Mouse (Mus musculus) stomach, embryonic 16.5 days (tissue): Measurements from ENCODE around the gene Rhoj. TPM values are rescaled to one million over a fixed set of nuclear protein-coding genes. Genes with fewer than 3 reads are reported as not detected.
A peak's percentile ranks its signal among the peaks of the same experiment; 100 is the strongest.

Experiments
- ATAC-seq: fragments of 200-750 bp; cut with Nextera tagmentation; 2 replicates; pipeline ENCODE4 v1.8.0; 2017; ENCODE audit warnings: moderate number of reproducible peaks, moderate TSS enrichment; ENCODE audit not compliant: insufficient read depth, low FRiP score
- H3K27ac ChIP-seq: fragments of 300-500 bp; sonication (generic); 2 replicates; pipeline ENCODE4 v1.5.1; 2014; ENCODE audit warnings: low read length
- H3K27me3 ChIP-seq: fragments of 300-500 bp; sonication (generic); 2 replicates; pipeline ENCODE4 v1.6.1; 2014; ENCODE audit warnings: low read length, control low read depth, mixed read lengths; ENCODE audit not compliant: control insufficient read depth, insufficient read depth
- H3K36me3 ChIP-seq: fragments of 300-500 bp; sonication (generic); 2 replicates; pipeline ENCODE4 v1.6.1; 2014; ENCODE audit warnings: low read length; ENCODE audit not compliant: control insufficient read depth, insufficient read depth
- H3K4me1 ChIP-seq: fragments of 300-500 bp; sonication (generic); 2 replicates; pipeline ENCODE4 v1.6.1; 2014; ENCODE audit warnings: low read length, control low read depth, mixed read lengths; ENCODE audit not compliant: control insufficient read depth, insufficient read depth
- H3K4me2 ChIP-seq: fragments of 300-500 bp; sonication (generic); 2 replicates; pipeline ENCODE4 v1.6.1; 2014; ENCODE audit warnings: low read depth, low read length, mixed read lengths
- H3K4me3 ChIP-seq: fragments of 300-500 bp; sonication (generic); replicated peaks from 2 replicates; pipeline ENCODE4 v1.5.1; 2014; ENCODE audit warnings: mild to moderate bottlenecking, low read length
- H3K9ac ChIP-seq: fragments of 300-500 bp; sonication (generic); 2 replicates; pipeline ENCODE4 v1.6.1; 2014; ENCODE audit warnings: low read length
- H3K9me3 ChIP-seq: fragments of 300-500 bp; sonication (generic); replicated peaks from 2 replicates; pipeline ENCODE4 v1.6.1; 2016; ENCODE audit warnings: low read length, control low read depth; ENCODE audit not compliant: control insufficient read depth
- WGBS: fragments of 180-500 bp; shearing (Covaris S2); extraction: QIAGEN DNeasy Blood & Tissue Kit; methylation state at CpG from one replicate; pipeline ENCODE4 v1.1.7; 2014; 5-methylcytosine and 5-hydroxymethylcytosine counted together
- polyA plus RNA-seq: library from polyadenylated mRNA; unstranded; fragments of >200 nt; fragmentation: Nextera tagmentation; extraction: Ambion mirVana; gene quantifications from 2 replicates; pipeline ENCODE4 v1.2.1, GENCODE M21; 2015

Gene Rhoj
- polyA plus RNA-seq, 1 experiment from 2014 or later: 72.7 TPM

DNA sequence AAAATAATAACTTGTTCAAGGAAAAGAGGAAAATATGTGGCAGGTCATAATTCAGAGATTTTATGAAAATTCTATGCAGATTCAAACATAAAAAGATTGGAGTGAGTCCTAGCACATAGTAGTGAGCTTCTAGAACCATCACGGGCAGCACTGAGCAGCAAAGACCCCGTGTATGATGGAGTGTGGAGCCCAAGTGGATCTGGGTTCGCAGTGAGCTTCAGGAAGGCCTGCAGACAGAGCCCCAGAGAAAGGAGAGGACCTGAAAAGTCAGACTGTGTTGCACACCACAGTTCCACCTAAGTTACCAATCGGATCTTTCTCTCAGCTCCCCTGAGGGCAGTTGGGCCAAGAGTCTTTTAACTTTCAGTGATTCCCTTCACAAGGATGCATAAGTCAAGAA lies 49.7 kb downstream of the Rhoj start:
- no peak overlapping the region for H3K27ac ChIP-seq
- no peaks in the 10 kb centered on the region for H3K9me3 ChIP-seq
- H3K4me2 ChIP-seq: no peak overlapping the region
- H3K9ac ChIP-seq: no peak overlapping the region
- no peaks in the 10 kb centered on the region for H3K36me3 ChIP-seq
- 93% methylated on average over 4 of the region's 4 CpGs for WGBS
- no peaks in the 10 kb centered on the region for H3K27me3 ChIP-seq
- ATAC-seq: no peak
- no peak overlapping the region for H3K4me3 ChIP-seq
- peaks cover 16% of the 10 kb centered on the region for H3K4me1 ChIP-seq

DNA sequence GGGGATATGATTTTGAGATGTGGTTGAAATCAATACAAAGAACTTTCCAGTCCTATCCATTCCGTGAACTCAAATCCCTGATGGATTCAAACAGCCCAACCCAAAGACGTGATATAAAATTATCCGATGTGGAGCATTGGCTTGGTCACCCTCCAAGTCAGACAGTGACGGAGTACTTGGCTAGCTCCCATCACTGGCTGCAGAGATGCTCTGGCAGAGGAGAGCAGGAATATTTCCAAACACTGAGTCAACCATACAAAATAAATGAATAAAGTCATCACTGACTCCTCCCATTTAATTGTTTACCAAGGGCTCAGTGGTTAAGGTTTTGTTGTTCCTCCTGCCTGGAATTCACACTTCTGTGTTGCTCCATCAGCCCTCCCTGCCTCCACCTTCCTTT lies 50.6 kb downstream of the Rhoj start:
- peak; percentile 64; the same call in 1 of the 2 replicates for ATAC-seq
- no peaks in the 10 kb centered on the region for H3K9me3 ChIP-seq
- no peak overlapping the region for H3K27ac ChIP-seq
- no peak overlapping the region for H3K9ac ChIP-seq
- 47% methylated on average over 4 of the region's 4 CpGs for WGBS
- no peaks in the 10 kb centered on the region for H3K27me3 ChIP-seq
- H3K36me3 ChIP-seq: no peaks in the 10 kb centered on the region
- H3K4me3 ChIP-seq: no peak overlapping the region
- no peak overlapping the region for H3K4me2 ChIP-seq
- H3K4me1 ChIP-seq: peaks cover 8% of the 10 kb centered on the region

DNA sequence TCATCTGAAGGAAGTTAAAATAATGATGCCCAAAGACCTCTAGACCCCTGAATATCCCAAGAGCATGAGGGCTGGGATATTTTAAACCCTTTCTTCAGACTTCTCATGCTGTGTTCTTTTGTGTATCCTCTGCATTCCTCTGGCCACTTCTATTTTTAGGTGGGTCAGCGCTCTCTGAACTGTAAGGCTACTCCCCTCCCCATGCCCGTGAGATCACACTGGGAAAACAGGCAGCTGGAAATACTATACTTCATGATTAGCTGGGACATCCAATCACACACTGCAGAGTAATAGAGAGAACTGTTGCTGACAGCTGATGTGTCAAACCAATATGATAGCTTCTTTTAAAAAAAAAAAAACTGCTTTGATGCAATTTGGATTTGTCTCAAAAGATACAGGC lies 51.4 kb downstream of the Rhoj start:
- WGBS: 52% methylated on average over 2 of the region's 2 CpGs
- Histone ChIP-seq H3K9me3 (no peaks in the 10 kb centered on the region), H3K9ac (no peak overlapping the region), H3K4me2 (no peak overlapping the region), H3K4me3 (no peak overlapping the region), H3K27me3 (no peaks in the 10 kb centered on the region), H3K27ac (no peak overlapping the region), H3K4me1 (peaks cover 8% of the 10 kb centered on the region), H3K36me3 (no peaks in the 10 kb centered on the region)
- no peak for ATAC-seq

DNA sequence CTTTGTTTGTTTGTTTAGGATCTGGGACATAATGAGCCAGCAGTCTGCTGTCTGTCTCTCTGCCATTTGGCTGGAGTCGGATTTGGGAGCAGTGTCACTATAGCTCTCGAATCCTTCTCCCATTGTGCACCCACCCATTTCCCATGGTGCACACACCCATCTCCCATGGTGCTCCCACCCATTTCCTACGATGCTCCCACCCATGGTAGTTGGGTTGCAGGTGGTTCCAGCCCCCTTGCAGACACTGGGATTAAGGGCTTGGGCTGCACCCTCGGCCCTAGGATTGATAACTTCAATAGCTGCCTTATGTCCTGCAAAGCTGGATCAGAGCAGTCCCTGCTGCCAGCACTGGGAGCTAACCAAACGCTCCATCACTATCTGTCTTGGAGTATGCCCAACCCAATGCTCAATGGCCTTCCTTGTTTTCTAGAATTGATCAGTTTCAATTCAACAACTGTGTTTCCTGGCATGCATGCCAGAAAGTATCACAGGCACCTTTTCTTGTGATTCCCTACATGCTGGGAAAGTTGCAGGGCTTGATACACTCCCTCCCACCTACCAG lies 51.9 kb downstream of the Rhoj start:
- peaks cover 8% of the 10 kb centered on the region for H3K4me1 ChIP-seq
- no peak overlapping the region for H3K27ac ChIP-seq
- H3K27me3 ChIP-seq: no peaks in the 10 kb centered on the region
- H3K4me2 ChIP-seq: no peak overlapping the region
- no peak overlapping the region for H3K4me3 ChIP-seq
- 58% methylated on average over 5 of the region's 5 CpGs for WGBS
- H3K9ac ChIP-seq: no peak overlapping the region
- no peaks in the 10 kb centered on the region for H3K9me3 ChIP-seq
- H3K36me3 ChIP-seq: no peaks in the 10 kb centered on the region
- no peak for ATAC-seq

DNA sequence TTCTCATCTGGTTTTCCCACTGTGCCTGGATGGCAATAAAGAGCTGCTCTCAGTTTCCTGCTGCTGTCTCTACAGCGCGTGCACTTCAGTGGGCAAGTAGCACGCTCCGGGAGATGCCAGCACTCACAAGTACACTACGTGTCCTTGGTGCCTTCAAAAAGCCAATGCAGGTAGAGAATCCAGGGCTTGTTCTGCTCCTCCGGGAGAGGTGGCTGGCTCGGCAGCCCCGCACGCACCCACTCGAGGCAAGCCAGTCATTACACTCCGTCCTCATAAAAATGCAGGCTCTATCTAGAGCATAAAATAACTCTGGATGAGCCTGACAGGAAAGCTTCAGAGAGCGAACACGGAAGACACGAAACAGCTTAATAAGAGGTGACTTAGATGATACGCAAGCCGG lies 54.3 kb downstream of the Rhoj start:
- Histone ChIP-seq H3K4me3 (no peak overlapping the region), H3K9me3 (no peaks in the 10 kb centered on the region), H3K36me3 (no peaks in the 10 kb centered on the region), H3K27me3 (no peaks in the 10 kb centered on the region), H3K9ac (no peak overlapping the region), H3K4me1 (peaks cover 8% of the 10 kb centered on the region), H3K4me2 (no peak overlapping the region), H3K27ac (no peak overlapping the region)
- no peak for ATAC-seq
- 92% methylated on average over 16 of the region's 16 CpGs for WGBS

DNA sequence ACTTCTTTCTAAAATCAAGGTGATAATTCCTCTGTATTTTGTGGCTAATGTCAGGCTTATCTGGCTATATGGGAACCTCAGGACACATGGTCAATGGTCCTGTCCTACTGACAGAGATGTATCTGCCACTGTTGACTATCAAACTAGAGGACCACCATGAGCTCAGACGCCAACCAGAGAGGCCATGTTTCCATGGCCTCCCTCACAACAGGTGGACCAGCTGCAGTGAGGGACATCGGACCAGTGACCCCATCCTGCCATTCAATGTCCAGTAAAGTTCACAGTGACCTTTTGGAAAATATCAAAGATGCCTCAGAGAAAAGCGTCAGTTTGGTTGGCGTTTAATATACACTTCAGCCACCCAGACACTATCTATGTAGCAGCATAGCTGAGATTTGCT lies 56.3 kb downstream of the Rhoj start:
- H3K9ac ChIP-seq: no peak overlapping the region
- no peak for ATAC-seq
- H3K27me3 ChIP-seq: no peaks in the 10 kb centered on the region
- H3K4me2 ChIP-seq: no peak overlapping the region
- no peaks in the 10 kb centered on the region for H3K9me3 ChIP-seq
- peaks cover 9% of the 10 kb centered on the region for H3K4me1 ChIP-seq
- H3K4me3 ChIP-seq: no peak overlapping the region
- no peak overlapping the region for H3K27ac ChIP-seq
- WGBS: 92% methylated on average over 4 of the region's 4 CpGs
- H3K36me3 ChIP-seq: no peaks in the 10 kb centered on the region

DNA sequence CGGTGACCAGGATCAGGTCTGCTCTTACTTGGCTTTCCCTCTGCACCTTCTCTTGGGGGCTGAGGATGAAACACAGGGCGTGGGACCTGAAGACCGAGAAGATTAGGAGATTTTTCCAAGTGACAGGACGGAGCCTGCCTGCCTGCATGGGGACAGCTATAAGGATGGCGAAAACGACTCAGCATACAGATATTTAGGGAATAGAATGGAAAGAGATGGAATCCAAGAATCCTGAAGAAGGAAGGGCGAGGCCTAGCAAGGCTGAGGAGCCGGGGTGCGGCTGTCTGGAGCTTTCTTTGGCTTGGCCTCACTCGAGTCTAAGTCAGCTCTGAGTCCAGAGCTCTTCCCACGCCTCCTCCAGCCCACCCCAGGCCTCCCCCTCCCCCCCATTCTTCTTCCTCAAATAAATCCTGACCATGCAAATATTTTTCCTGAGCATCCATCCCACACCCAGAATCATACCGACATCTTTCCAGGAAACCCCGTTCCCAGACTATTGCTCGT lies 57.6 kb downstream of the Rhoj start:
- Histone ChIP-seq H3K9ac (no peak overlapping the region), H3K27ac (no peak overlapping the region), H3K9me3 (no peaks in the 10 kb centered on the region), H3K4me3 (no peak overlapping the region), H3K27me3 (no peaks in the 10 kb centered on the region), H3K4me1 (peaks cover 3% of the 10 kb centered on the region; the same call in 1 of the 2 replicates), H3K36me3 (no peaks in the 10 kb centered on the region), H3K4me2 (no peak overlapping the region)
- WGBS: 77% methylated on average over 14 of the region's 14 CpGs
- ATAC-seq: no peak

DNA sequence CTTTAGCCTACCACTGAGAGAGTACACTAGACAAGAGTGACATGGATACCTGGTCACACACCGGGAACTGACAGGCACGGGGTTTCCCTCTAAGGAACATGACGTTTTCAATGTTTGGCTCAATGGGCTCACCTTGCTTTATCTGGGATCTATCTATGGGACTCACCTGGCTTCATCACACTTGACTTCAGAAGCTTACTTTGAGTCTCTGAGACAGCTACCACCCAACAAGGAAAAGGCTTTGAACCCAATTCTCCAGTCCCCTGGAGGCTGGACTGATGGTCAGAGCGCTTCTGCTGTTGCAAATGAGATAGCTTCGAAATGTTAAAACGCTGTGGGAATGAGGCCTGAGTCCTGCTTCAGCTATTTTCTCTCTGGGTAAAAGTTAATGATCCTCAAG lies 59.2 kb downstream of the Rhoj start:
- Histone ChIP-seq H3K9me3 (no peaks in the 10 kb centered on the region), H3K4me1 (0 out of 2 replicates have a peak, but pooled peaks cover 3% of the 10 kb centered on the region), H3K36me3 (no peaks in the 10 kb centered on the region), H3K4me3 (no peak overlapping the region), H3K27ac (no peak overlapping the region), H3K4me2 (no peak overlapping the region), H3K27me3 (no peaks in the 10 kb centered on the region), H3K9ac (no peak overlapping the region)
- ATAC-seq: no peak
- 93% methylated on average over 6 of the region's 6 CpGs for WGBS

DNA sequence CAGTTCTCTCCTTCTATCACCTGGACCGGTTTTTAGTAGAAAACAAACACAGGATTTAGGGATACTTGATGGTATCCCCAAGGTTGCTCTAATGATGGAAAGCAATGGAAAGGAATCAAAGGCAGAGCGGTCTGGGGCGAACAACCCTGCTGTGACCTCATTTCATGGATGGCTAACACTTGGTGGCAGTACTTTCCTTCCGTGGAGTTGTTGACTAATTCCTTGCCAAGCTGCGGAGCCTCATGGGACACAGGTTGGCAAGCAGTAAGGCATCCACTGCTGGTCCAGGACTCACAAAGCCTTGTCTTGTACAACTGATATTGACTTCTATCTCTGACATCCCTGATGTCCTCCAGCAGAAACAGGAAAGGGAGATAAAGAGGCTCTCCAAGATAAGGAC lies 60.4 kb downstream of the Rhoj start:
- Histone ChIP-seq H3K27ac (no peak overlapping the region), H3K4me3 (no peak overlapping the region), H3K27me3 (no peaks in the 10 kb centered on the region), H3K36me3 (no peaks in the 10 kb centered on the region), H3K4me2 (no peak overlapping the region), H3K4me1 (0 out of 2 replicates have a peak, but pooled peaks cover 3% of the 10 kb centered on the region), H3K9ac (no peak overlapping the region), H3K9me3 (no peaks in the 10 kb centered on the region)
- ATAC-seq: no peak
- WGBS: 84% methylated on average over 5 of the region's 5 CpGs
